Mouse (Mus musculus): ENCODE measurements at regions not wholly inside any gene's neighbourhood (a gene's known extent, or its start where the extent isn't known, plus 50 kb on each side); places are given as distances from the start of the nearest gene placed in this dataset.
"Not testable (repeated sequence)": the region's sequence is repeated elsewhere in the genome, so short reads cannot be mapped to it uniquely, and the experiment has no call there.

- peak; percentile 78 for DNase-seq
Measured at GRCm38 (mm10) chr19:32974778-32975240, 217.5 kb downstream of the Pten start.

GRCm38 (mm10) chr19:32975303-32975702, 218.0 kb downstream of the Pten start:
- DNase-seq: no peak

GRCm38 (mm10) chr19:32976507-32976906, 219.2 kb downstream of the Pten start:
- DNase-seq: no peak

GRCm38 (mm10) chr19:32978037-32978745, 220.9 kb downstream of the Pten start:
- DNase-seq: no peak

GRCm38 (mm10) chr19:32980142-32980541, 222.8 kb downstream of the Pten start:
- no peak for DNase-seq

GRCm38 (mm10) chr19:32988713-32989112, 231.4 kb downstream of the Pten start:
- DNase-seq: no peak

DNA sequence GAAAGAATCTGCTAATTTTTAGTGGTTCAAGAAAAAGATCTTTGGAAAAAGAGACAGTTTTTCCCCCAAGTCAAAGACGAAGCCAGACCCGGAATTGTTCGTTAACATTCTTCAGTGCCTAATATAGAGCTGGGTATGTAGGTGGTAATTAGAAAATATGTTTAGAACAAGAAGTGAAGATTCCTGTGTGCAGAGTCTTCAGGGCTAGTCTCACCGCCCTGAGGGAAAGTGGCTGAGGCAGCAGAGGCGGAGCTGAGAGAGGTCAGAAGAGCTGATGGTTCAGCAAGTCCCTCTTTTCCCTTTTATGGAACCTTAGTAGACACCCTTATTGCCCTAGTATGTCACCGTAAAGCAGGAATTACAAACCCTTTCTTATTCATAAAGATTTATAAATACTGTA, 232.0 kb downstream of the Pten start:
- DNase-seq: no peak

DNA sequence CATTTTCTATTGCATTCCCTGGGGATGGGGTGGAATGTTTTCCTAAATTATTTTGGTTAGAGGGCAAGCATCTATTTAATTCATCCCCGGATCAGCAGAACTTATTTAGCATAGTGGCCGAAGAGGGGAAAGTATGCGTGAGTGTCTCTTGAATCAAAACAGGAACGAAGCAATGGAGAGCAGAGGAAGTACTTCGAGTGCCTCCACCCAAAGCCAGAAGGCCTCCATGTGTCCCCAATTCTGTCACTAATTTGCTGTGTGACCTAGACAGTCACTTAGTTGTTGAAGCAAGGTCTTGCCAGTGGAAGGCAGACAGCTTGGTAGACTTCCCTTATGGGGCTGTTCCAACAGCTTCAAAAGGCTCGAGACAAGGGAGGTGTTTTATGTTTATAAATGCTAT, 233.3 kb downstream of the Pten start:
- no peak for DNase-seq

- no peak for DNase-seq
Measured at GRCm38 (mm10) chr19:32998576-32999170, 241.4 kb downstream of the Pten start.

DNA sequence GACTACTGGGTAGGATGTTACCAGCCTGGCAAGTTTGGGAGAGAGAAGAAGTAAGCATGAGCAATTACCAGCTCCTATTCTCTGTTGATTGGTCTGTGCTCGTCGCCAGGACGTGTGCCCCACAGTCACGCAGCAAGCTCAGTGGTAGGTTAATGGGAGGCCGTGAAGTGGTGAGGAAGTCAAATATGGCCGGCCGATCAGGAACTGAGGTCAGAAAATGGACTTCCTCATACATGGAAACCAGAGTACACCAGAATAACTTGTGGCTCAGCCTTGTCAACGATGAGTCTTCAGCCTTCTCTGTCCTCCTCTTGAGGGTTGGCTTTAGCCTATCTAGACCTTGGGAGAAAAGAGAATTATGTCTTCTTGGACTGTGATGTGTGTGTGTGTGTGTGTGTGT, 250.3 kb downstream of the Pten start:
- DNase-seq: no peak

GRCm38 (mm10) chr19:33008076-33008475, 250.8 kb downstream of the Pten start:
- no peak for DNase-seq

- DNase-seq: no peak
Measured at GRCm38 (mm10) chr19:33008794-33009193, 251.5 kb downstream of the Pten start.

GRCm38 (mm10) chr19:33010886-33011446, 253.7 kb downstream of the Pten start:
- DNase-seq: no peak

DNA sequence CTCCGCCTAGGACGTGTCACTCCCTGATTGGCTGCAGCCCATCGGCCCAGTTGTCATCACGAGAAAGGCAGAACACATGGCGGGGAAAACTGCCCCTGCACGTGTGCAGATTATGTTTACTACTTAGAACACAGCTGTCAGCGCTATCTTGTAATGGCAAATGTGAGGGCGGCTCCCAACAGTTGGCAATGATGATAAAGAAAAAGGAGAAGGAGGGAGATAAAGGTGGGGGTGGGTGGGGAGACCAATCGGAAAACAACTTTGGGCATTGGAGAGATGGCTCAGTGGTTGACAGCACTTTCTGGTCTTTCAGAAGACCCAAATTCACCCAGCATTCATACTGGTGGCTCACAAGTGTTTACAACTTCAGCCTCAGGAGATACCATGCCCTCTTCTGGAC, 257.6 kb downstream of the Pten start:
- DNase-seq: not testable (repeated sequence)

DNA sequence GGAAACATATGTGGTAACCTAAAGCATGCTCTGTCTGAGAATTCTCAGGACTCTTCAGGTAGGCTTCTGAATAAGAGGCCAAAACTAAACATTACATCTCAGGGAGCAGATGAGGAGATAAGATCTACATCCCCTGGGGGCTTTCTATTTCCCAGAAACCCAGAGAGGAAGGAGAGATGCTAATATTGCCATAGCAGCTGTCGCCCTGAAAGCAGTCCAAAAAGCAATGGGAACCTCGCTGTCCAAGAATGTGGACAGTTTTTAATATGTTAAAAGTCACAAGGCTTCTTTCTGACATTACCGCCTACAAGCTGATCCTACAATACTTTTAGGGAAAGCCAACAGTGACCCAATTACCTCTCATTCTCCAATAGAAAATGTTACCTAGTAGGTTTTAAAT, 263.9 kb downstream of the Pten start:
- no peak for DNase-seq

GRCm38 (mm10) chr19:33022839-33023428, 265.6 kb downstream of the Pten start:
- no peak for DNase-seq

DNA sequence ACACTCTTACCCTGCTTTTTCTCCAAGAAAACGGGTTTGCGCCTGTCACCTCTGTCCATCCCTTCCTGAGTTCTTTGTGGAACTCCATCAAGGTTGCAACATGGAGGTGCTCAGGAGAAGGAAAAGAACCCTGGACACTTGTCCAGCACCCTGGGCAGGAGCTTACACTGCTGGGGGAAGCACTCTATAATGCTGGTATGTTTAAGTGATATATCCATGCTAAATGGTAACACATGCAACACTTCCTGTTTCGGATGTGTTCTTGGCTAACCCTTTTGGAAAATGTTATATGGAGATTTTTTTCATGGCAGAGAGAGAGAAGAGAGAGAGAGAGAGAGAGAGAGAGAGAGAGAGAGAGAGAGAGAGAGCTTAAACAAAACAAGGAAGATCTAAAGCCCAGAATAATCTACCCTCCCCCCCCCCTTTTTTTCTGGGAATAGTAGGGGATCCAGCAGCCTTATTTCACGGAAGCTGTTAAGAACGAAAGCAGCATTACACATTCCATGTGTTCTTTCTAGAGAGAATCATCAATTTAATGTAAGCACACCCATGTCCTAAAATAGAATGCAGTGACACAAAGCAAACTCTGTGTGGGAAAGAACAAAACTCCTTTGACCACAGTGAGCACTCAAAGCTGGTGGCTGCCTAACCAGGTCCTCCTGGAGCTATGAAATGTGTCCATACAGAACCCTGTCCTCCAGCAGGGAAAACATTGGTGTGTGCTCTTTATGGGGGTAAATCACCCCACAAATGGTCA, 272.6 kb downstream of the Pten start:
- DNase-seq: no peak

DNA sequence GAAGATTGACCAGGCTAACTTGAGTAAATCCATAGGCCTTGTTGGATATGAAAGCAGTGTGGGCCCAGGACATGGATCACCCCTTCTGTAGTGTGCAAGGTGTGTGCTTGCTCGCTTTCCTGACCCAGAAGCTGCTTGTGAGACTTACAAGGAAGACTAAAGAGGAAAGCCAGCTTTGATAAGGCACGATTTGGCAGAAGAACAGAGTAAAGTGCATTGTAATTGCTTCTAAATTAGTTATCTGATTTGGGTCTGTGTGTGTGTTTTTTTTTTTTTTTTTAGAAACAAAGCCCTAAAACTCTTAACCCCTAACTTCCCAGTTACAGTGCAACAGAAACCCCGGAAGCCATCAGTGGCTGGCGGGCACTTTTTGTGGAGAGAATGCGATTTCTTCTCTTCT, 283.2 kb downstream of the Pten start:
- no peak for DNase-seq

GRCm38 (mm10) chr19:33040991-33041390, 283.7 kb downstream of the Pten start:
- no peak for DNase-seq

DNA sequence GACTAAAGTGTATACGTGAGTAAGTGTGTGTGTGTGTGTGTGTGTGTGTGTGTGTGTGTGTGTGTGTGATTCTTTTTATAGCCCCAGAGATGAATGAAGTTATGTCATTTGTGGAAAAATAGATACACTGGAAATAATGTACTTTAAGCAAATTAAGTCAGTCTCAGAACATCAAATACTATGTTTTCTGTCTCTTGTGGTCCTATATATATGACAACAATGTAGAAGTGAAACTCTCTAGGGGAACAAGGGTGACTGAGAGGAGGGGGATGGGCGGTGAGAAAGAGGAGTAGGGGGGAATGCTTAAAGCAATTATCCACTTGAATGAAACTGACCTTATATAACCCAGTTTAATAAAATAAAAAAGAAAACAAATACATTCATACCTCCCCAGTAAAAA, 285.5 kb downstream of the Pten start:
- DNase-seq: no peak

- no peak for DNase-seq
Measured at GRCm38 (mm10) chr19:33043696-33044095, 286.4 kb downstream of the Pten start.

DNA sequence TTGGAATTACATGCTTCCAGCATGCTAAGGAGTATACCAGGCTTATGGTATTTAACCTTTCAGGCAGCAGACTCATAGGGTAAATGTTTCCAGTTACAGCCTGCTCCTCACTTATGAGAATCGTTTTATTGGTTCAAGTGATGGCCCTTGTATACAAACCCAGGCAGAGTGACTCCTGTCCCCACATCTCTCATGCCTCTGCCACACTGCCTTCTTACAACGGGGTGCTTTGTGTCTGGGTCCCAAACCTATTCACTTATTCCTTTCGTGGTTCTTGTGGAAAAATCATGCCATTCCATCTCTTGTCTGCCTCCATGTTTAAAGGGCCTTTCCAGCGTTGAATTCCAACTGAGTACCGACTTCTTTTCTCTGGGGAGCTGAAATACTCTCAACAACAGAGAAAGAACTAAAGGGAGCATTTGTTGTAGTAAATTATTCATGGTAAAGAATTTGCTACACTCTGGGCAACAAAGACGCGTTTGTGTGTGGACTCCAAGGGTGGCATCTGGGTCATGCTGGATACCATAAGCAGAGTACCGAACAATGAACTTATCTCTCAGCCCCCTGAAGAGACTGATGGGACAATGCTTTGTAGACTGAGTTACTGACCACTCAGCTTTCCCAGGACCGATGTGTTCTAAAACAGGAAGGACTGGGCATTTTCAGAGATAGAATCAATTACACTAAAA, 291.6 kb downstream of the Pten start:
- no peak for DNase-seq
